Mouse (Mus musculus) midbrain, embryonic 14.5 days (tissue): ENCODE measurements around the gene Zfp804a. TPM values are rescaled to one million over a fixed set of nuclear protein-coding genes. Genes with fewer than 3 reads are reported as not detected.

Source experiments
- ATAC-seq: fragments of 200-750 bp; cut with Nextera tagmentation; 2 replicates; pipeline ENCODE4 v1.8.0; 2017; ENCODE audit warnings: moderate number of reproducible peaks, moderate library complexity; ENCODE audit not compliant: low FRiP score, low TSS enrichment
- DNase-seq: peaks from one replicate; pipeline ENCODE4 v3.0.0-alpha.2; 2015
- H3K27ac ChIP-seq: fragments of 300-500 bp; sonication (generic); replicated peaks from 2 replicates; pipeline ENCODE4 v1.5.1; 2014; ENCODE audit warnings: mild to moderate bottlenecking, low read depth, low read length, moderate library complexity
- H3K27me3 ChIP-seq: fragments of 300-500 bp; sonication (generic); 2 replicates; pipeline ENCODE4 v1.6.1; 2014; ENCODE audit warnings: low read length, control low read depth, mixed read lengths; ENCODE audit not compliant: control insufficient read depth, insufficient read depth
- H3K36me3 ChIP-seq: fragments of 300-500 bp; sonication (generic); 2 replicates; pipeline ENCODE4 v1.6.1; 2014; ENCODE audit warnings: low read length, control low read depth; ENCODE audit not compliant: control insufficient read depth, insufficient read depth
- H3K4me1 ChIP-seq: fragments of 300-500 bp; sonication (generic); 2 replicates; pipeline ENCODE4 v1.6.1; 2014; ENCODE audit warnings: mild to moderate bottlenecking, antibody characterized with exemption, low read length, control low read depth; ENCODE audit not compliant: control insufficient read depth, insufficient read depth
- H3K4me2 ChIP-seq: fragments of 300-500 bp; sonication (generic); 2 replicates; pipeline ENCODE4 v1.6.1; 2014; ENCODE audit warnings: mild to moderate bottlenecking, low read length, moderate library complexity
- H3K4me3 ChIP-seq: fragments of 300-500 bp; sonication (generic); replicated peaks from 2 replicates; pipeline ENCODE4 v1.5.1; 2014; ENCODE audit warnings: low read depth, low read length
- H3K9ac ChIP-seq: fragments of 300-500 bp; sonication (generic); replicated peaks from 2 replicates; pipeline ENCODE4 v1.6.1; 2014; ENCODE audit warnings: mild to moderate bottlenecking, low read length, moderate library complexity
- H3K9me3 ChIP-seq: fragments of 300-500 bp; sonication (generic); 2 replicates; pipeline ENCODE4 v1.6.1; 2016; ENCODE audit warnings: low read length, control low read depth, mixed read lengths; ENCODE audit not compliant: control insufficient read depth
- WGBS: fragments of 180-500 bp; shearing (Covaris S2); extraction: QIAGEN DNeasy Blood & Tissue Kit; methylation state at CpG from one replicate; pipeline ENCODE4 v1.1.7; 2014; 5-methylcytosine and 5-hydroxymethylcytosine counted together
- polyA plus RNA-seq: library from polyadenylated mRNA; unstranded; fragments of >200 nt; fragmentation: Nextera tagmentation; extraction: Ambion mirVana; gene quantifications from 2 replicates; pipeline ENCODE4 v1.2.1, GENCODE M21; 2014

The Zfp804a gene
- polyA plus RNA-seq, 1 experiment from 2014 or later, result 11.7 TPM

GRCm38 (mm10) chr2:82210605-82211004 lies 157.6 kb downstream of the Zfp804a start:
- Histone ChIP-seq H3K27me3 (no peaks in the 10 kb centered on the region), H3K9ac (no peak overlapping the region), H3K36me3 (no peaks in the 10 kb centered on the region), H3K4me3 (no peak overlapping the region), H3K4me2 (no peak overlapping the region), H3K9me3 (peaks cover 4% of the 10 kb centered on the region; the same call in 1 of the 2 replicates), H3K4me1 (no peaks in the 10 kb centered on the region), H3K27ac (no peak overlapping the region)
- ATAC-seq, result no peak
- DNase-seq, result no peak
- 92% methylated on average over 1 of the region's 1 CpGs for WGBS

GRCm38 (mm10) chr2:82211972-82212371 lies 158.9 kb downstream of the Zfp804a start:
- DNase-seq (no peak), ATAC-seq (no peak)
- Histone ChIP-seq H3K9ac (no peak overlapping the region), H3K9me3 (peaks cover 4% of the 10 kb centered on the region; the same call in 1 of the 2 replicates), H3K36me3 (no peaks in the 10 kb centered on the region), H3K27ac (no peak overlapping the region), H3K4me2 (no peak overlapping the region), H3K4me1 (no peaks in the 10 kb centered on the region), H3K27me3 (no peaks in the 10 kb centered on the region), H3K4me3 (no peak overlapping the region)
- WGBS, result 32% methylated on average over 1 of the region's 1 CpGs

GRCm38 (mm10) chr2:82217873-82218272 lies 164.9 kb downstream of the Zfp804a start:
- DNase-seq (no peak), ATAC-seq (no peak)
- no peak overlapping the region for H3K4me3 ChIP-seq
- no peak overlapping the region for H3K9ac ChIP-seq
- H3K27me3 ChIP-seq, result no peaks in the 10 kb centered on the region
- no peak overlapping the region for H3K4me2 ChIP-seq
- no peak overlapping the region for H3K27ac ChIP-seq
- no peaks in the 10 kb centered on the region for H3K4me1 ChIP-seq
- WGBS, result 76% methylated on average over 2 of the region's 2 CpGs
- H3K36me3 ChIP-seq, result no peaks in the 10 kb centered on the region
- peaks cover 4% of the 10 kb centered on the region; the same call in 1 of the 2 replicates for H3K9me3 ChIP-seq

DNA sequence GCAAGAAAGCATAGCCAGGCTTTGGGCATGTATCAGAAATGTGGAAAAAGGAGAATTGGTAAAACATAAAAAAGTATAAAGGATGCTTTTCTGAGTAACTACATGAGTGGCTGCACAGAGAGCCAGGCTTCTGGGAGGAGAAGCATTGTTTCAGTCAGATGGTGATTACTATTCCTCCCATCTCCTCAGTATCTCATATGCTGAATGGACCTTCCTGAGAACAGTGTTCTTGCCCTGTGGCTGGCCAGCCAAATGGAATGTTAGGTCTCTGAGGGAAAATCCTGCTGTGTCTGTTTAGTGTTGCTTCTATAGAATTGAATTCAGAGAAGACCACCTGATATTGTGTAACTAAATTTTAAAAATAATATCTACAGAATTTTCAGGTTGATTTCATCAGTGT lies 193.0 kb downstream of the Zfp804a start:
- no peaks in the 10 kb centered on the region for H3K36me3 ChIP-seq
- DNase-seq (peak; percentile 14), ATAC-seq (no peak)
- no peak overlapping the region for H3K4me3 ChIP-seq
- H3K9ac ChIP-seq, result no peak overlapping the region
- H3K9me3 ChIP-seq, result no peaks in the 10 kb centered on the region
- no peak overlapping the region for H3K27ac ChIP-seq
- H3K27me3 ChIP-seq, result no peaks in the 10 kb centered on the region
- no peaks in the 10 kb centered on the region for H3K4me1 ChIP-seq
- no peak overlapping the region for H3K4me2 ChIP-seq

- Histone ChIP-seq H3K4me1 (no peaks in the 10 kb centered on the region), H3K4me2 (no peak overlapping the region), H3K27ac (no peak overlapping the region), H3K9ac (no peak overlapping the region), H3K4me3 (no peak overlapping the region), H3K27me3 (no peaks in the 10 kb centered on the region), H3K9me3 (no peaks in the 10 kb centered on the region), H3K36me3 (no peaks in the 10 kb centered on the region)
- ATAC-seq (no peak), DNase-seq (peak; percentile 17)
Observed at GRCm38 (mm10) chr2:82246902-82247522, 194.0 kb downstream of the Zfp804a start.

DNA sequence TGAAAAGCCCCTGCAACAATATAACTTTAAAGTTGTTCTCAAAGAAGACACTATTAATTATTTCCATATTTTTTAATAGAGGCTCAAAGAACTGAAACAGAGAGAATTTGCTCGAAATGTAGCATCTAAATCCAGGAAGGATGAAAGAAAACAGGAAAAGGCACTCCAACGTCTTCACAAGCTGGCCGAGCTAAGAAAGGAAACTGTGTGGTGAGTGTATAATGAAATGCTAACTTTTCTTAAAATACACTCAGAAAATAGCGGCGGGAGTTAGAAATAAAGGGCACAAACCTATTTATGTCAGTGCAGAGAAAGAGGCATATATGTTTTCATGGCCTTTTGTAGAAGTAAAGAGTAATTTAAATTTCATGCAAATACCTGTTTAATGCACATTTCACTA lies 200.4 kb downstream of the Zfp804a start:
- no peak for DNase-seq
- Histone ChIP-seq H3K4me3 (no peak overlapping the region), H3K4me2 (no peak overlapping the region), H3K27ac (no peak overlapping the region), H3K36me3 (no peaks in the 10 kb centered on the region), H3K4me1 (no peaks in the 10 kb centered on the region), H3K27me3 (no peaks in the 10 kb centered on the region), H3K9ac (no peak overlapping the region), H3K9me3 (no peaks in the 10 kb centered on the region)
- WGBS, result 72% methylated on average over 5 of the region's 5 CpGs
- ATAC-seq, result no peak

DNA sequence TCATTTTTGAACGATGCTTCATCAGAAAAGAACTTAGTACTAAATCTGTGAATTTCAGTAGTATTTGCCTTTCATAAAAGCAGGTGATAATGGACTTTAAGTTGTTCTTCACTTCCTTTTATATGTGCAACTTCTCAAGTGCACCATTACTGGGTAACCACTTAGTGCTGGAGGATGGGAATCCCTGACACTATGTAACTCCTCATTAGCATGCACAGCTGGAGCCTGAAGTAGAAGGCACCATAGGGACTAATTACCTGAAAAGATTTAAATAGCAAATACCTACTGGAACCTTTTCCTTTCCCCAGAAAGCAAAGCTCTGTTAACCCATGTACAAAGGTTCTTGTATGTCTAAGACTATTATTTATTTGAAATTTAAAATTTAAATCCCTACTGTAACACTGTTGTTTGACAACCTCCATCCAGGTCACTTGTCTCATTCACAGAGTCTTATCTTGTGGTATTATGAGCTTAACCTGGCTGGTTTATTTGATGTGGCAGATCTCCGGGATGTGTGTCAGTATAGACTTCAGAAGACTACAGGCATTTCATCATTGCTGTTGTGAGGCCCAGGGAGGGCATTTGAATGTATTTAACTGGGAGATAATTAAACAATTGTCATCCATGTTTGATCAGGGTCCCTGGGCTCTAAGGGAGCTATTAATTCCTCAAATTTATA lies 229.7 kb downstream of the Zfp804a start:
- H3K36me3 ChIP-seq, result no peaks in the 10 kb centered on the region
- no peak overlapping the region for H3K27ac ChIP-seq
- DNase-seq, result peak; percentile 57
- no peak overlapping the region for H3K9ac ChIP-seq
- no peaks in the 10 kb centered on the region for H3K9me3 ChIP-seq
- H3K4me2 ChIP-seq, result no peak overlapping the region
- no peak overlapping the region for H3K4me3 ChIP-seq
- H3K4me1 ChIP-seq, result no peaks in the 10 kb centered on the region
- peak; percentile 68; the same call in 1 of the 2 replicates for ATAC-seq
- WGBS, result 58% methylated on average over 2 of the region's 2 CpGs
- H3K27me3 ChIP-seq, result no peaks in the 10 kb centered on the region

- Histone ChIP-seq H3K4me3 (no peak overlapping the region), H3K4me1 (no peaks in the 10 kb centered on the region), H3K9ac (no peak overlapping the region), H3K4me2 (no peak overlapping the region), H3K27me3 (no peaks in the 10 kb centered on the region), H3K9me3 (no peaks in the 10 kb centered on the region), H3K27ac (no peak overlapping the region), H3K36me3 (no peaks in the 10 kb centered on the region)
- DNase-seq (no peak), ATAC-seq (no peak)
- 80% methylated on average over 2 of the region's 2 CpGs for WGBS
Observed at GRCm38 (mm10) chr2:82294932-82295493, 242.0 kb downstream of the Zfp804a start.
